Mouse (Mus musculus): ENCODE data around the gene Tmem207.

- TF ChIP-seq POLR2A (IDR thresholded peaks at IDR 0.05; ENCODE audit: extremely low read depth, insufficient read depth, low read length) (no peak), CTCF (IDR thresholded peaks at IDR 0.05; ENCODE audit: low read depth, low read length) (no peak)
Observed at GRCm38 (mm10) chr16:26504961-26505360, 21.6 kb downstream of the Tmem207 start.
